Mouse (Mus musculus) small intestine, adult 2 months (tissue): ENCODE data around the gene Kazn.

Source experiments
- CTCF ChIP-seq: fragments of 200-500 bp; IDR thresholded peaks from 2 replicates; pipeline ENCODE4 v1.5.1; 2012; ENCODE audit warnings: low read depth, mild to moderate bottlenecking, control low read depth, inconsistent platforms, low read length, moderate library complexity, mixed read lengths; ENCODE audit not compliant: insufficient replicate concordance, insufficient read length; ENCODE audit errors: extremely low read depth
- POLR2A ChIP-seq: fragments of 200-500 bp; IDR thresholded peaks from 2 replicates; pipeline ENCODE4 v1.6.1; 2012; ENCODE audit warnings: low read depth, mild to moderate bottlenecking, control low read depth, inconsistent platforms, low read length, moderate library complexity

GRCm38 (mm10) chr4:142235426-142235825 lies 3.8 kb downstream of the Kazn start:
- TF ChIP-seq POLR2A (no peak), CTCF (no peak)
